Mouse (Mus musculus): ENCODE results near the gene Tnfrsf13c. TPM values are rescaled to one million over a fixed set of nuclear protein-coding genes. Genes with fewer than 3 reads are reported as not detected.
A peak's percentile ranks its signal among the peaks of the same experiment; 100 is the strongest.
"Not testable (repeated sequence)": the region's sequence is repeated elsewhere in the genome, so short reads cannot be mapped to it uniquely, and the experiment has no call there.

The Tnfrsf13c gene
- under 1 TPM; 0.47 to 0.76 TPM for total RNA-seq (2021)
- long read RNA-seq: 0 reads

- DNase-seq (ENCODE audit: low spot score in 2 of 2): no peak
Measured at GRCm38 (mm10) chr15:82223657-82224601, at the start of gene Tnfrsf13c. Tnfrsf13c (minus strand) TSS chr15:82224369.

DNA sequence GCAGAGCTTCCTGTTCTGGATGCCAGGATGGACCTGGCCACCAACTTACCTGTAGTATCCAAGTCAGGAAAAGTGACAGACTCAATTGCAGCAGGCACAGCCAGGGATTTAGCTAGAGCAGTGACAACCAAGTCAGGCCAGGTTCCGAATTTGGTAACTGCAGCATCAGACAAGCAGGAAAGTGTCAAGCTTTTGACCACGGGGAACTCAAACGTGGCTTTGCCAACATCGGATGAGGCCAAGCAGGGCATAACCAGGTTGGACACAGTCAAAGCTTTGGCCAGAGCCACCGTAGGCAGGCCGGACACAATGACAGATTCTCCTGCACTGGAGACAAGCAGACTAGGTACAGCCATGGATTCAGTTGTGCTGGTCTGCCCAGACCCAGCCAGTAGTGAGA is 48.1 kb upstream of the Tnfrsf13c start:
- DNase-seq (ENCODE audit: low spot score in 2 of 2): no peak

DNA sequence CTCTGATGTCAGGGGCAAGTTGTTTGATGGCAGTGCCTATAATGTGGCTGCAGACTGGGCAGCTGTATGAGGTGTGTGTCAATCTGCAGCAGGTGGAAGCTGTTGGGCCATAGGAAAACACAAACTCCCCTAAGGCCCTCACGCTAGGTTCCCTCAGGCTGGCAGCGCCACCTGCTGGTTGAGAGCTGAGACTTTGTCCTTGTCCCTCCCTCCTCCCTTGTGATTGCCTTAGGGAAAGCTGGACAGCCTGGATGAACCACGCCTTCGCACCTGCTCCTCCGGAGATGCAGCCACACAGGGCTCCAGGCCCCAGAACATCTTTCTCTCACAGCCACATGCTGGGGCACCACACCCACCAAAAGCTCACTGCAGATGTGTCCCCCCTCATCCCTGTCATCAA is 47.0 kb upstream of the Tnfrsf13c start:
- DNase-seq (ENCODE audit: low spot score in 2 of 2): peak in 1 of 2 experiments; percentile 67

DNA sequence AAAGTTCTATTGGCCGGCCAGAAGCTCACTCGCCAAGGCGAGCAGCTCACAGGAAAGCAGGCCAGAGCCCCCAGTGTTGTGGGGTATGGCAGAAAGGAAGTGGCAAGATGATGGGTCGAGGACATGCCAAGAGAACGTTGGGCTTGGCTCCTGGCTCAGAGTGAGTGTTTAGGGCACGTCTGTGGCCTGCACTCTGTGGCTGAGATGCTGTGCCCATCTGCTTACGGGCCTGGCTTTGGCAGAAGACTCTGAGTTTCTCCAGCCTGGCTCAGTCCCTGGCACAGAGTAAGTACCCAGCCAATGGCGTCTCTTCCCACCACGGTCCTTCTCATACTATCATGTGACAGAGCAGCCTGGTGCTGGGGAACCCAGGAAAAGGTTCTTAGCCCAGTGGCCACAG is 44.6 kb upstream of the Tnfrsf13c start:
- no peak for DNase-seq (ENCODE audit: low spot score in 2 of 2)

GRCm38 (mm10) chr15:82268185-82268584 is 44.0 kb upstream of the Tnfrsf13c start:
- peak in 1 of 2 experiments; percentile 72 for DNase-seq (ENCODE audit: low spot score in 2 of 2)

GRCm38 (mm10) chr15:82266356-82266755 is 42.2 kb upstream of the Tnfrsf13c start:
- DNase-seq (ENCODE audit: low spot score in 2 of 2): peak in 1 of 2 experiments; percentile 80

- DNase-seq (ENCODE audit: low spot score in 2 of 2): peak; percentile 61 to 83
Measured at GRCm38 (mm10) chr15:82259510-82259909, 35.3 kb upstream of the Tnfrsf13c start.

- DNase-seq (ENCODE audit: low spot score in 2 of 2): peak; percentile 88 to 95
Measured at GRCm38 (mm10) chr15:82255944-82256383, 31.8 kb upstream of the Tnfrsf13c start.

DNA sequence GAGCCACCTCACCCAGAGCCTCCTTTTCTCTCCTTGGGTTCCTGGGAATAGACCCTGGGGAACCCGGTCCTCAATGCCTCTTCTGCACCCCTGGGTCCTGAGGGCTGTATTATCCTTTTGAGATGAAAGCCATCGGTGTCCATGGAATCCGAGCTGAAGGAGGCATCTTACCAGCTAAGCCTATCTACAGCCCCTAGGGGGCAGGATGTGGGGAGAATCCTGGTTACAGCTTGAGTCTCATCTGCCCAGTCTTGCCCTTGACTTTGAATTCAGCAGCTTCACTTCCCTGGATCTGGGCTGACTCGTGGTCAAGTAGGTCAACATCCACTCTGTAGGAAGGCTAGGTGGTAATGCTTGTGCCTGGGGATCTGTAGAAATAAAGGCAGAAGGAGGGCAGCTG is 31.1 kb upstream of the Tnfrsf13c start:
- DNase-seq (ENCODE audit: low spot score in 2 of 2): peak in 1 of 2 experiments; percentile 41

- no peak for DNase-seq (ENCODE audit: low spot score in 2 of 2)
Measured at GRCm38 (mm10) chr15:82252097-82252496, 27.9 kb upstream of the Tnfrsf13c start, which contains the start of gene 1500009C09Rik. 1500009C09Rik (plus strand) TSS chr15:82252397.

DNA sequence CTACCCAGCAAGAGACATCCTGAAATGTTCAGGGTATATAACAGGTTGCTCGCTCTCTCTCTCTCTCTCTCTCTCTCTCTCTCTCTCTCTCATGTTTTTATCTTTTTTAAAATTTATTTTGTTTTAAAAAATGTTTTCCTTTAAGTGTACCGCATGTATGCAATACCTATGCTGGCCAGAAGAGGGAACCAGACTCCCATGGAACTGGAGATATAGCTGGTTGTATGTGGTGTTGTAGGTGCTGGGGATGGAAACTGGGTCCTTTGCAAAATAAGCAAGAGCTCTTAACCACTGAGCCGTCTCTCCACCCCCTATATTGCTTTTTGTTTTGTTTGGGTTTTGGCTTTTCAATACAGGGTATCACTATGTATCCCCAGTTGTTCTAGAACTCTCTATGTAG is 27.4 kb upstream of the Tnfrsf13c start:
- no peak for DNase-seq (ENCODE audit: low spot score in 2 of 2)

GRCm38 (mm10) chr15:82247131-82247776 is 23.1 kb upstream of the Tnfrsf13c start:
- DNase-seq (ENCODE audit: low spot score in 2 of 2): no peak

DNA sequence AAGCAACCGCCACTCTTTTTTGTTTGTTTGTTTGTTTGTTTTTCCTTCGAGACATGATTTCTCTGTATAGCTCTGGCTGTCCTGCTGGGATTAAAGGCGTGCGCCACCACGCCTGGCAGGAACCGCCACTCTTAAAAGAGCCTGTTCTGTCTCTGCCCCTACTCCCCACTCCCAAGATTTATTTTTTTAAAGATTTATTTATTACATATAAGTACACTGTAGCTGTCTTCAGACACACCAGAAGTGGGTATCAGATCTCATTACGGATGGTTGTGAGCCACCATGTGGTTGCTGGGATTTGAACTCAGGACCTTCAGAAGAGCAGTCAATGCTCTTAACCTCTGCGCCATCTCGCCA is 20.6 kb upstream of the Tnfrsf13c start:
- DNase-seq (ENCODE audit: low spot score in 2 of 2): not testable (repeated sequence)

DNA sequence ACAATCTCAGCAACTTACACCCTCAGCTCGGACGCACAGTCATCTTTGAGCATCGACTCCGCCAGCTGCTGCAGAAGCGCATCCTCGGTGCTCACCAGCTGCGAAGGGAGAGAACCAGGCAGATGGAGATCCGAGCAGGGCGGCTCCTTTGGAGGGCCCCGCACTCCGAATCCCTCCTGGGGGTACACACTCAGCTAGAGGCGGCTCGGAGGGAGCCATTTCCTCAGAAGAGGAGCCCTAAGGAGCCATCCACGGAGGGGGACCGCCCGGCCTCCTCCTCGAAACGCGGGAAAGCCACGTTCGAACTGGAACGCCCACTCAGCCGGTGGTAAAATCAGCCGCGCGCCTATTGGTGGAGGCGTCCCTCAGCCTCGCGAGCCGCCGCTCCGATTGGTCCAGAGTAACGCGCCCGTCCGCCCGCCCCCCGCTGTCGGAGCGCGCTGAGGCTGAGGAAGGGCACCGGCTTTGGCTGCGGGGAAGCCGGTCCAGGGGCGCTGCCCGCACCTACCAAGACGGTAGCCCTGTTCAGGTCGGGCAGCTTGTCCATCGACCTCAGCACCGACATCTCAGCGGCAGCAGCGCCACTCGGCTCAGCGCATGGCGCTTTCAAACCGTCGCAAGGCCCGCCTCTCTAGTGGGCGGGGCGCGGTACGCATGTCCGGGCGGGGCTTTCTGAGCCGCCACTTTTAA is 20.1 kb upstream of the Tnfrsf13c start, which contains the start of gene Cenpm:
Gene Cenpm (minus strand): TSS at position 634 of the 690 bp plus-strand sequence.
- DNase-seq (ENCODE audit: low spot score in 2 of 2): peak; percentile 89 to 95

- DNase-seq (ENCODE audit: low spot score in 2 of 2): no peak
Measured at GRCm38 (mm10) chr15:82243742-82244114, 19.6 kb upstream of the Tnfrsf13c start.

- DNase-seq (ENCODE audit: low spot score in 2 of 2): no peak
Measured at GRCm38 (mm10) chr15:82243311-82243710, 19.1 kb upstream of the Tnfrsf13c start.

- DNase-seq (ENCODE audit: low spot score in 2 of 2): peak; percentile 71 to 88
Measured at GRCm38 (mm10) chr15:82236565-82236964, 12.4 kb upstream of the Tnfrsf13c start.

DNA sequence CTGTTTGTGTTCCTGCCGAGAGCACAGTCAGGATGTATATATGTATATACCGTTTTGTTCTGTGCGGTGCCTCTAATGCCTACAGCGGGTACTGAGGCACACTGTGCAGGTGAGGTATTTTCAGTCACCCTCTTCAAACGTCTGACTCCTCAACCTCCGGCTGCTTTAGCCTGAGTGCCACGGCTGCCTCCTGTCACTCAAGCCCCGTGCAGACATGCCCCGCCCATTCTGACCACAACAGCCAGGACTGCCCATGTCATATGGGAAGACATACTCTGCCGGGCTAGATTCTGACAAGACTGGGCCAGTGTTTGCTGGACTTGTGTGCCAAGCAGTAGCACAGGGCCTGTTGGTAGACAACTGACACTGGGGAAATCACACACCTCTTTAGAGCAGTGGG is 11.5 kb upstream of the Tnfrsf13c start:
- DNase-seq (ENCODE audit: low spot score in 2 of 2): no peak

DNA sequence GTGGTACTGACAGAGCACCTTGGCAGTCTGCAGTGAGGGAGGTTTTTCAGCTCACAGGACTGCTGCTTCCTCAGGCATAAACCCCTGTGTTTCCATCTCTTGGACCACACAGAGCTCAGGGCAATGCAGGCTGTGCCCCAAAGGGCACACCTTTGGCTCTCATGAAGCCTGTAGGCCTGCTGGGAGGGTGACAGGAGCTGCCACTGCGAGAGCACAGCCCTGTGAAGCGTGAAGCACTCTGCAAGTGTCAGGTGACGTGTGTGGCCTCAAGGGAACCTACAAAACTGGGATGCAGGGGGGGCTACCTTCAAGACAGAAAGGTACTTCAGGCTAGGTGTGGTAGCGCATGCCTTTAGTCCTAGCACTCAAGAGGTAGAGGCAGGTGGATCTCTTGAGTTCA is 8.5 kb upstream of the Tnfrsf13c start:
- DNase-seq (ENCODE audit: low spot score in 2 of 2): no peak

- DNase-seq (ENCODE audit: low spot score in 2 of 2): peak; percentile 45 to 54
Measured at GRCm38 (mm10) chr15:82231591-82232378, 7.6 kb upstream of the Tnfrsf13c start.

- no peak for DNase-seq (ENCODE audit: low spot score in 2 of 2)
Measured at GRCm38 (mm10) chr15:82231100-82231499, 6.9 kb upstream of the Tnfrsf13c start.
